Mouse (Mus musculus): ENCODE data around the gene Cyp51. TPM values are rescaled to one million over a fixed set of nuclear protein-coding genes. Genes with fewer than 3 reads are reported as not detected.

Gene Cyp51
- polyA plus RNA-seq, 1 experiment: 108 TPM

DNA sequence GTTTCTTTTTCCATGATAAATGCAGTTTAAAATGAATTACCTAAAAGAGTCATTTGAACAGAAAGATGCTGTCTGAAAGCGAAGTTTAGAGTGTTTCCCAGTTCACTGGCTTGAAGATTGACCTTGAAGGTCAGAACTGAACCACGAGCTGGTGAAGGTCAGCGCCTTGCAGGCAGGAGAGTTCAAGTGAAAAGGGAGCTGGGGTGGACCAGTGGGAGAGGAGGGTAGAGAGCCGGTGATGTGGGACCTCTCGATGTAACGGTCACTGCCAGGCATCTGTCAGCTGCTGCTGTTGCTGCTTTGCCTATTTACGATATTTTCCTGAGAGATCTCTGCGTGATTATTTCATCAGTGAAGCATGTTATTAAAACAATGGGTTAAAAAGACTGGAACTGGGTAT lies 65.2 kb downstream of the Cyp51 start:
- Histone ChIP-seq H3K4me2 (ENCODE audit: low read depth) (no peak overlapping the region), H3K27me3 (ENCODE audit: control insufficient read depth, insufficient read depth, insufficient read length) (no peaks in the 10 kb centered on the region), H3K36me3 (ENCODE audit: control insufficient read depth, insufficient read depth) (peaks cover 11% of the 10 kb centered on the region), H3K4me3 (no peak overlapping the region), H3K79me2 (ENCODE audit: control insufficient read depth, insufficient read depth) (no peaks in the 10 kb centered on the region), H3ac (ENCODE audit: control insufficient read depth, insufficient read length) (no peak overlapping the region)
- TF ChIP-seq SRF (IDR thresholded peaks at IDR 0.05; ENCODE audit: control insufficient read depth, insufficient read length, low read depth) (no peak), POLR2A (IDR thresholded peaks at IDR 0.05; ENCODE audit: insufficient read length, low read depth) (no peak), TCF12 (IDR thresholded peaks at IDR 0.05; ENCODE audit: insufficient read depth, poor library complexity, severe bottlenecking) (no peak), POLR2AphosphoS2 (IDR thresholded peaks at IDR 0.05; ENCODE audit: insufficient read length, low read depth) (no peak)

DNA sequence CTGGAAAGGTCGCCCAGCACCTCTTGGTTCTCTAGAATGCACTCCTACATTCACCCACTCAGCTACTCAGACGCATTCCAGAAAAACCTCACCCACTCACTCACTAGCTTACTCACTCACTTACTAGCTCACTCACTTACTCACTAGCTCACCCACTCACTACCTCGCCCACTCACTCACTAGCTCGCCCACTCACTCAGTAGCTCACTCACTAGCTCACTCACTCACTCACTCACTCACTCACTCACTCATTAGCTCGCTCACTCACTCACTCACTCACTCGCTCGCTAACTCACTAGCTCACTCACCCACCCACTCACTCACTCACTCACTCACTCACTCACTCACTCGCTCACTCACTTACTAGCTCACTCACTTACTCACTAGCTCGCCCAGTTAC lies 67.9 kb downstream of the Cyp51 start:
- Histone ChIP-seq H3K36me3 (ENCODE audit: control insufficient read depth, insufficient read depth) (peaks cover 8% of the 10 kb centered on the region), H3K79me2 (ENCODE audit: control insufficient read depth, insufficient read depth) (no peaks in the 10 kb centered on the region)

DNA sequence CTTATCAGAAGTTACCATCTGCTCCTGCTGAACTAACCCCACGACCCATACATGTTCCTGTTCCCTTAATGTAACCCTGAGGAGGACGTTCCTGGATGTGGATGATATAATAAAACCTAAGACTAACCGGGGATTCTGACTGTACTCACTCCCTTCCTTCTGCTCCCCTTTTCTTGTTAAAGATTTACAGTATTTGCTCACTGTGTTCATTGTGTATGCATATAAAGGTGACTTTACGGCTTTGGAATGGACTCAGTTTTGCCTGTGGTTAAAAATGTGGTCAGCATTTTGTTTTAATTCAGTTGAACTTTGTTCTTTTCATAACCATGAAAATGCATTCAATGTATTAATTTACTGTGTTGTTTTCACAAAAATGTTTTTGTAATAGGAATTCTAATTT lies 72.7 kb downstream of the Cyp51 start:
- peaks cover 4% of the 10 kb centered on the region for H3K36me3 ChIP-seq (ENCODE audit: control insufficient read depth, insufficient read depth)

More for the DNA sequence above, 67.9 kb downstream of the Cyp51 start:
- Histone ChIP-seq H3K4me3 (no peak overlapping the region), H3K4me2 (ENCODE audit: low read depth) (no peak overlapping the region), H3ac (ENCODE audit: control insufficient read depth, insufficient read length) (no peak overlapping the region), H3K27me3 (ENCODE audit: control insufficient read depth, insufficient read depth, insufficient read length) (no peaks in the 10 kb centered on the region)
- no peak for TF ChIP-seq MAX (IDR thresholded peaks at IDR 0.05; ENCODE audit: low read depth)
- TF ChIP-seq USF1 (IDR thresholded peaks at IDR 0.05; ENCODE audit: low read depth): no peak
- TF ChIP-seq CEBPB (IDR thresholded peaks at IDR 0.05; ENCODE audit: insufficient read depth, poor library complexity, severe bottlenecking): no peak
- no peak for TF ChIP-seq SRF (IDR thresholded peaks at IDR 0.05; ENCODE audit: control insufficient read depth, insufficient read length, low read depth)
- no peak for TF ChIP-seq POLR2A (IDR thresholded peaks at IDR 0.05; ENCODE audit: insufficient read length, low read depth)
- TF ChIP-seq E2F4 (IDR thresholded peaks at IDR 0.05; ENCODE audit: insufficient read depth): no peak
- TF ChIP-seq REST (IDR thresholded peaks at IDR 0.05; ENCODE audit: insufficient read depth, insufficient read length): no peak
- no peak for TF ChIP-seq TCF12 (IDR thresholded peaks at IDR 0.05; ENCODE audit: insufficient read depth, poor library complexity, severe bottlenecking)
- TF ChIP-seq MYOG (IDR thresholded peaks at IDR 0.05; ENCODE audit: control insufficient read depth in 1 of 3, insufficient read depth in 1 of 3, insufficient read length in 2 of 3, low read depth in 2 of 3): no peak
- no peak for TF ChIP-seq TCF3 (IDR thresholded peaks at IDR 0.05; ENCODE audit: insufficient read length, low read depth)
- no peak for TF ChIP-seq MYOD1 (IDR thresholded peaks at IDR 0.05; ENCODE audit: control insufficient read depth in 1 of 3, insufficient read length in 2 of 3, low read depth in 2 of 3)
- TF ChIP-seq POLR2AphosphoS2 (IDR thresholded peaks at IDR 0.05; ENCODE audit: insufficient read length, low read depth): no peak

More for the DNA sequence above, 72.7 kb downstream of the Cyp51 start:
- Histone ChIP-seq H3ac (ENCODE audit: control insufficient read depth, insufficient read length) (no peak overlapping the region), H3K4me2 (ENCODE audit: low read depth) (no peak overlapping the region), H3K79me2 (ENCODE audit: control insufficient read depth, insufficient read depth) (no peaks in the 10 kb centered on the region), H3K27me3 (ENCODE audit: control insufficient read depth, insufficient read depth, insufficient read length) (no peaks in the 10 kb centered on the region), H3K4me3 (no peak overlapping the region)
- TF ChIP-seq MYOD1 (IDR thresholded peaks at IDR 0.05; ENCODE audit: control insufficient read depth in 1 of 3, insufficient read length in 2 of 3, low read depth in 2 of 3): no peak
- TF ChIP-seq POLR2AphosphoS2 (IDR thresholded peaks at IDR 0.05; ENCODE audit: insufficient read length, low read depth): no peak
- no peak for TF ChIP-seq MYOG (IDR thresholded peaks at IDR 0.05; ENCODE audit: control insufficient read depth in 1 of 3, insufficient read depth in 1 of 3, insufficient read length in 2 of 3, low read depth in 2 of 3)
- no peak for TF ChIP-seq CEBPB (IDR thresholded peaks at IDR 0.05; ENCODE audit: insufficient read depth, poor library complexity, severe bottlenecking)

Other genes starting within 250 kb of the Cyp51 start
- gene Mterf1a, start 210.8 kb downstream of the Cyp51 start, polyA plus RNA-seq (2012; fragmentation: generic; extraction: Trizol): 1.7 TPM
- 3.0 TPM for gene Akap9, start 176.7 kb downstream of the Cyp51 start, polyA plus RNA-seq (2012; fragmentation: generic; extraction: Trizol)
- 0.91 TPM for gene Mterf1b, start 87.6 kb upstream of the Cyp51 start, polyA plus RNA-seq (2012; fragmentation: generic; extraction: Trizol)